Mouse (Mus musculus) heart, postnatal 0 days (tissue): Measurements from ENCODE around the gene Tex26. TPM values are rescaled to one million over a fixed set of nuclear protein-coding genes. Genes with fewer than 3 reads are reported as not detected.

Experiments
- ATAC-seq: fragments of 200-750 bp; cut with Nextera tagmentation; 2 replicates; pipeline ENCODE4 v1.8.0; 2017; ENCODE audit warnings: low read depth, moderate number of reproducible peaks, moderate library complexity; ENCODE audit not compliant: insufficient read depth
- DNase-seq: peaks from one replicate; pipeline ENCODE4 v3.0.0-alpha.2; 2016; ENCODE audit warnings: low spot score
- H3K27ac ChIP-seq: fragments of 300-500 bp; sonication (generic); 2 replicates; pipeline ENCODE4 v1.5.1; 2014; ENCODE audit warnings: low read depth, mild to moderate bottlenecking
- H3K27me3 ChIP-seq: fragments of 300-500 bp; sonication (generic); 2 replicates; pipeline ENCODE4 v1.6.1; 2014; ENCODE audit warnings: low read length, mixed read lengths; ENCODE audit not compliant: control insufficient read depth, insufficient read depth
- H3K36me3 ChIP-seq: fragments of 300-500 bp; sonication (generic); replicated peaks from 2 replicates; pipeline ENCODE4 v1.6.1; 2014; ENCODE audit warnings: low read length, mixed read lengths; ENCODE audit not compliant: control insufficient read depth, insufficient read depth
- H3K4me1 ChIP-seq: fragments of 300-500 bp; sonication (generic); 2 replicates; pipeline ENCODE4 v1.6.1; 2014; ENCODE audit warnings: antibody characterized with exemption; ENCODE audit not compliant: control insufficient read depth, insufficient read depth
- H3K4me2 ChIP-seq: fragments of 300-500 bp; sonication (generic); 2 replicates; pipeline ENCODE4 v1.6.1; 2014; ENCODE audit warnings: low read depth, mild to moderate bottlenecking, low read length, moderate library complexity
- H3K4me3 ChIP-seq: fragments of 300-500 bp; sonication (generic); 2 replicates; pipeline ENCODE4 v1.5.1; 2014; ENCODE audit warnings: low read depth, low read length
- H3K9ac ChIP-seq: fragments of 300-500 bp; sonication (generic); replicated peaks from 2 replicates; pipeline ENCODE4 v1.6.1; 2014; ENCODE audit warnings: low read depth, low read length, mixed read lengths
- H3K9me3 ChIP-seq: fragments of 300-500 bp; sonication (generic); replicated peaks from 2 replicates; pipeline ENCODE4 v1.6.1; 2016; ENCODE audit warnings: low read length; ENCODE audit not compliant: control insufficient read depth
- CTCF ChIP-seq: IDR thresholded peaks from 2 replicates; pipeline ENCODE4 v1.5.1; 2016; ENCODE audit warnings: antibody characterized with exemption, control low read depth, low read depth
- EP300 ChIP-seq: IDR thresholded peaks from 2 replicates; pipeline ENCODE4 v1.6.1; 2016; ENCODE audit warnings: antibody characterized with exemption, low read depth
- WGBS: fragments of 180-500 bp; shearing (Covaris S2); extraction: QIAGEN DNeasy Blood & Tissue Kit; methylation state at CpG from one replicate; pipeline ENCODE4 v1.1.7; 2014; 5-methylcytosine and 5-hydroxymethylcytosine counted together
- polyA plus RNA-seq: library from polyadenylated mRNA; unstranded; fragments of >200 nt; fragmentation: Nextera tagmentation; extraction: Ambion mirVana; gene quantifications from 2 replicates; pipeline ENCODE4 v1.2.1, GENCODE M21; 2015
- total RNA-seq: library from RNA; depleted of rRNA; stranded (reverse); fragments of >200 nt; gene quantifications from 2 replicates; pipeline ENCODE4 v1.2.3, GENCODE M21; 2014; ENCODE audit warnings: low replicate concordance; rRNA removed

Gene Tex26
- total and polyA plus RNA-seq, 2 experiments from 2014 or later: 0.08 TPM; not detected in 1

- Histone ChIP-seq H3K9ac (no peak overlapping the region), H3K4me1 (peaks cover 10% of the 10 kb centered on the region; the same call in 1 of the 2 replicates), H3K9me3 (no peaks in the 10 kb centered on the region), H3K4me3 (no peak overlapping the region), H3K4me2 (no peak overlapping the region), H3K27ac (no peak overlapping the region), H3K36me3 (no peaks in the 10 kb centered on the region), H3K27me3 (no peaks in the 10 kb centered on the region)
- ATAC-seq (no peak), DNase-seq (no peak)
- 68% methylated on average over 3 of the region's 3 CpGs for WGBS
- TF ChIP-seq CTCF (no peak), EP300 (no peak)
These were observed 73.2 kb downstream of the Tex26 start for GRCm38 (mm10) chr5:149512695-149513094.

GRCm38 (mm10) chr5:149513438-149514086 is 74.1 kb downstream of the Tex26 start:
- no peak overlapping the region for H3K9ac ChIP-seq
- H3K27ac ChIP-seq: peak overlapping the region; percentile 33
- peak overlapping the region; percentile 41 for H3K4me2 ChIP-seq
- H3K27me3 ChIP-seq: no peaks in the 10 kb centered on the region
- ATAC-seq (0 out of 2 replicates have a peak, but pooled peaks have one; percentile 6), DNase-seq (peak; percentile 8)
- H3K9me3 ChIP-seq: no peaks in the 10 kb centered on the region
- WGBS: 54% methylated on average over 9 of the region's 9 CpGs
- peaks cover 10% of the 10 kb centered on the region; the same call in 1 of the 2 replicates for H3K4me1 ChIP-seq
- no peaks in the 10 kb centered on the region for H3K36me3 ChIP-seq
- H3K4me3 ChIP-seq: no peak overlapping the region
- no peak for TF ChIP-seq EP300
- TF ChIP-seq CTCF: no peak

DNA sequence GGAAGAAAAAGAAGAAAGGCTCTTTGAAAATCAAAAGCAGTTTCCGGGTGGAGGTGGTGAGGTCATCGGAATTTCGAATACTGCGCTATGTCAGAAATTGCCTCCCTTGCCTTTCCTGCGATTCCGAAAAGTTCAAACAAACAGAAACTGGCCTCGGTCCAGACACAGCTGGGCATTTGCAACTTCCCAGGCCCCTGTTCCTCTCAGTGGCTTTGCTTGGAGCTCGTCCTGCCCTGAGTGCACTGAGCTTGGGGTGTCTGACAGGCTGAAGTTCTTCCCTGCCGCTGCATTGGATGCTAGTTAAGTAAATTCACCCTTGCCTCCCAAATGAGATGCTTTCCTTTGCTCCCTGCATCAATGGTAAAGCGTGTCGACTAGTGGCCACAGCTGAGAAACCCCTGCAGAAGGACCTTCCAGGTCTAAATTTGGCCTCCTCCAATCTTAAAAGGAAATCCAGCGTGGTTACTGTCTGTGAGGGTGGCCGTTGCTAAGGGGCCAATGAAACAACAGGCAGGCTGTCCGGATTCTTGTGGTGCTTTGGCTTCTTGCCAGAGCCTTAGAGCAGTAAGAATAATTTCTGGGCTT is 74.7 kb downstream of the Tex26 start:
- DNase-seq (peak; percentile 64), ATAC-seq (peak; percentile 68; the same call in 1 of the 2 replicates)
- Histone ChIP-seq H3K4me3 (no peak overlapping the region), H3K4me2 (peak overlapping the region; percentile 41), H3K9ac (no peak overlapping the region), H3K27me3 (no peaks in the 10 kb centered on the region), H3K36me3 (no peaks in the 10 kb centered on the region), H3K27ac (peak overlapping the region; percentile 33), H3K9me3 (no peaks in the 10 kb centered on the region), H3K4me1 (peaks cover 10% of the 10 kb centered on the region; the same call in 1 of the 2 replicates)
- peak; percentile 22; the same call in 1 of the 2 replicates for TF ChIP-seq CTCF
- TF ChIP-seq EP300: no peak
- WGBS: 9% methylated on average over 14 of the region's 14 CpGs

- no peak overlapping the region for H3K4me3 ChIP-seq
- ATAC-seq (no peak), DNase-seq (no peak)
- WGBS: 64% methylated on average over 2 of the region's 3 CpGs
- TF ChIP-seq CTCF: no peak
- no peaks in the 10 kb centered on the region for H3K27me3 ChIP-seq
- H3K27ac ChIP-seq: no peak overlapping the region
- H3K4me1 ChIP-seq: peaks cover 10% of the 10 kb centered on the region; the same call in 1 of the 2 replicates
- H3K9me3 ChIP-seq: no peaks in the 10 kb centered on the region
- no peak overlapping the region for H3K9ac ChIP-seq
- no peak overlapping the region for H3K4me2 ChIP-seq
- no peaks in the 10 kb centered on the region for H3K36me3 ChIP-seq
These were observed 75.4 kb downstream of the Tex26 start for GRCm38 (mm10) chr5:149514890-149515289.

GRCm38 (mm10) chr5:149517116-149517515 is 77.7 kb downstream of the Tex26 start:
- Histone ChIP-seq H3K36me3 (no peaks in the 10 kb centered on the region), H3K9ac (no peak overlapping the region), H3K27me3 (peaks cover 3% of the 10 kb centered on the region; the same call in 1 of the 2 replicates), H3K4me1 (peaks cover 10% of the 10 kb centered on the region; the same call in 1 of the 2 replicates), H3K4me3 (no peak overlapping the region), H3K4me2 (no peak overlapping the region), H3K9me3 (no peaks in the 10 kb centered on the region), H3K27ac (no peak overlapping the region)
- no peak for DNase-seq
- no peak for ATAC-seq
- TF ChIP-seq CTCF (no peak), EP300 (no peak)
- 72% methylated on average over 6 of the region's 6 CpGs for WGBS

Other genes starting within 250 kb of the Tex26 start
- 5.2 and 26.4 TPM in 2 replicates for gene Alox5ap, start 174.9 kb upstream of the Tex26 start, total RNA-seq
- gene Alox5ap, start 174.9 kb upstream of the Tex26 start, polyA plus RNA-seq: 8.9 and 9.2 TPM in 2 replicates
- gene Medag, start 27.9 kb upstream of the Tex26 start, total RNA-seq: 3.4 and 7.7 TPM in 2 replicates
- gene Medag, start 27.9 kb upstream of the Tex26 start, polyA plus RNA-seq: 1.7 and 2.0 TPM in 2 replicates
- not detected in 2 replicates for gene Wdr95, start 89.0 kb downstream of the Tex26 start, total RNA-seq
- 0.19 TPM in 1 of 2 replicates, not detected in the other for gene Wdr95, start 89.0 kb downstream of the Tex26 start, polyA plus RNA-seq
- gene Hsph1, start 196.7 kb downstream of the Tex26 start, total RNA-seq: 4.7 and 5.2 TPM in 2 replicates
- gene Hsph1, start 196.7 kb downstream of the Tex26 start, polyA plus RNA-seq: 8.7 and 9.7 TPM in 2 replicates
- gene B3glct, start 238.6 kb downstream of the Tex26 start, total RNA-seq: 10.0 and 12.2 TPM in 2 replicates
- 5.7 TPM in 2 replicates for gene B3glct, start 238.6 kb downstream of the Tex26 start, polyA plus RNA-seq